Mouse (Mus musculus) adrenal gland, adult 18-20 months (tissue): ENCODE measurements around the gene Klhl40. TPM values are rescaled to one million over a fixed set of nuclear protein-coding genes. Genes with fewer than 3 reads are reported as not detected.

ENCODE experiments used
- DNase-seq, 2 experiments: peaks; one replicate each; pipeline ENCODE4 v3.0.0; 2021 to 2022; ENCODE audit warnings: low spot score in 2 of 2
- total RNA-seq, 2 experiments: library from RNA; stranded (reverse); gene quantifications; 1 replicate in 1 of 2; 2 replicates in 1 of 2; pipeline ENCODE4 v1.2.3; 2021

Klhl40 gene
- total RNA-seq, 2 experiments from 2014 or later, result 0.32 TPM; not detected in 1

- no peak for DNase-seq
Measured at GRCm38 (mm10) chr9:121823051-121823450, 45.6 kb downstream of the Klhl40 start.

- DNase-seq, result no peak
Measured at GRCm38 (mm10) chr9:121823991-121824390, 46.6 kb downstream of the Klhl40 start.

GRCm38 (mm10) chr9:121826356-121826755 is 48.9 kb downstream of the Klhl40 start:
- DNase-seq, result no peak

- no peak for DNase-seq
Measured at GRCm38 (mm10) chr9:121828314-121828713, 50.9 kb downstream of the Klhl40 start.

GRCm38 (mm10) chr9:121829270-121829992 is 52.0 kb downstream of the Klhl40 start:
- no peak for DNase-seq

GRCm38 (mm10) chr9:121830243-121830955 is 53.0 kb downstream of the Klhl40 start:
- peak; percentile 35 to 51 for DNase-seq

- DNase-seq, result peak; percentile 81 to 82
Measured at GRCm38 (mm10) chr9:121830956-121831293, 53.5 kb downstream of the Klhl40 start.

Other genes with a start within 250 kb of the Klhl40 start
- gene Lyzl4, start 135.5 kb upstream of the Klhl40 start, total RNA-seq, result not detected
- gene Vipr1, start 134.9 kb upstream of the Klhl40 start, total RNA-seq, result under 1 TPM; 0.30 to 0.67 TPM
- 1 to 10 TPM; 4.0 to 4.3 TPM for gene Sec22c, start 72.1 kb upstream of the Klhl40 start, total RNA-seq
- gene Ss18l2, start 67.3 kb upstream of the Klhl40 start, total RNA-seq, result 10 to 100 TPM; 40.8 to 44.5 TPM
- gene Nktr, start 58.4 kb upstream of the Klhl40 start, total RNA-seq, result 10 to 100 TPM; 61.9 to 62.7 TPM
- 10 to 100 TPM; 22.8 to 32.5 TPM for gene Zfp651, start 18.3 kb upstream of the Klhl40 start, total RNA-seq
- not detected for gene Hhatl, start 14.9 kb downstream of the Klhl40 start, total RNA-seq
- gene Ccdc13, start 61.9 kb downstream of the Klhl40 start, total RNA-seq, result under 1 TPM; 0.70 to 0.93 TPM
- 100 to 1,000 TPM in 1 of 2 experiments, 10 to 100 TPM in 1; 89.4 to 116 TPM for gene Higd1a, start 80.8 kb downstream of the Klhl40 start, total RNA-seq
- 1 to 10 TPM; 1.8 to 2.1 TPM for gene Ackr2, start 120.7 kb downstream of the Klhl40 start, total RNA-seq
- under 1 TPM; 0.61 to 0.70 TPM for gene Cyp8b1, start 138.7 kb downstream of the Klhl40 start, total RNA-seq
- gene Fam198a, start 173.4 kb downstream of the Klhl40 start, total RNA-seq, result 1 to 10 TPM in 1 of 2 experiments, under 1 TPM in 1; 0.48 to 1.3 TPM
- 10 to 100 TPM; 19.2 to 19.7 TPM for gene Pomgnt2, start 219.5 kb downstream of the Klhl40 start, total RNA-seq